Mouse (Mus musculus): ENCODE results near the gene Micu1.

GRCm38 (mm10) chr10:59889339-59889738 is 187.1 kb downstream of the Micu1 start:
- TF ChIP-seq CTCF (IDR thresholded peaks at IDR 0.05; ENCODE audit: low read depth, low read length) (no peak), POLR2A (IDR thresholded peaks at IDR 0.05; ENCODE audit: insufficient read depth, low read length) (no peak), EP300 (IDR thresholded peaks at IDR 0.05; ENCODE audit: insufficient read depth, low read depth, low read length) (no peak)

All from ES-Bruce4 (cell line).